Mouse (Mus musculus) embryonic facial prominence, embryonic 12.5 days (tissue): ENCODE data around the gene Ifitm6. TPM values are rescaled to one million over a fixed set of nuclear protein-coding genes. Genes with fewer than 3 reads are reported as not detected.
A peak's percentile ranks its signal among the peaks of the same experiment; 100 is the strongest.
"Not testable (repeated sequence)": the region's sequence is repeated elsewhere in the genome, so short reads cannot be mapped to it uniquely, and the experiment has no call there.

Experiments used
- ATAC-seq: fragments of 200-750 bp; cut with Nextera tagmentation; 2 replicates; pipeline ENCODE4 v1.8.0; 2017; ENCODE audit not compliant: insufficient number of reproducible peaks, insufficient read depth, low FRiP score, low TSS enrichment
- H3K27ac ChIP-seq: fragments of 300-500 bp; sonication (generic); 2 replicates; pipeline ENCODE4 v1.5.1; 2016; ENCODE audit warnings: mild to moderate bottlenecking
- H3K27me3 ChIP-seq: fragments of 300-500 bp; sonication (generic); 2 replicates; pipeline ENCODE4 v1.6.1; 2016; ENCODE audit warnings: mild to moderate bottlenecking, moderate library complexity
- H3K36me3 ChIP-seq: fragments of 300-500 bp; sonication (generic); 2 replicates; pipeline ENCODE4 v1.6.1; 2016; ENCODE audit warnings: mild to moderate bottlenecking
- H3K4me1 ChIP-seq: fragments of 300-500 bp; sonication (generic); 2 replicates; pipeline ENCODE4 v1.6.1; 2016
- H3K4me2 ChIP-seq: fragments of 300-500 bp; sonication (generic); replicated peaks from 2 replicates; pipeline ENCODE4 v1.6.1; 2016; ENCODE audit warnings: mild to moderate bottlenecking, moderate library complexity
- H3K4me3 ChIP-seq: fragments of 300-500 bp; sonication (generic); 2 replicates; pipeline ENCODE4 v1.5.1; 2016; ENCODE audit warnings: mild to moderate bottlenecking
- H3K9ac ChIP-seq: fragments of 300-500 bp; sonication (generic); 2 replicates; pipeline ENCODE4 v1.6.1; 2016; ENCODE audit warnings: mild to moderate bottlenecking, moderate library complexity
- H3K9me3 ChIP-seq: fragments of 300-500 bp; sonication (generic); 2 replicates; pipeline ENCODE4 v1.6.1; 2016; ENCODE audit warnings: mild to moderate bottlenecking, moderate library complexity
- WGBS: fragments of 180-500 bp; shearing (Covaris S2); methylation state at CpG from one replicate; pipeline ENCODE4 v1.1.7; 2016; 5-methylcytosine and 5-hydroxymethylcytosine counted together
- polyA plus RNA-seq: library from polyadenylated mRNA; unstranded; fragments of >200 nt; fragmentation: Nextera tagmentation; extraction: Ambion mirVana; gene quantifications from 2 replicates; pipeline ENCODE4 v1.2.1, GENCODE M21; 2016

The Ifitm6 gene
- polyA plus RNA-seq, 1 experiment from 2014 or later, result 0.43 TPM

GRCm38 (mm10) chr7:141040867-141041606 lies 23.3 kb upstream of the Ifitm6 start:
- ATAC-seq, result no peak
- H3K9me3 ChIP-seq, result no peaks in the 10 kb centered on the region
- no peaks in the 10 kb centered on the region for H3K36me3 ChIP-seq
- H3K9ac ChIP-seq, result no peak overlapping the region; the same call in 1 of the 2 replicates
- H3K4me2 ChIP-seq, result peak overlapping the region; percentile 32
- H3K27me3 ChIP-seq, result no peaks in the 10 kb centered on the region
- WGBS, result 38% methylated on average over 6 of the region's 9 CpGs
- peak overlapping the region; percentile 66 for H3K27ac ChIP-seq
- H3K4me1 ChIP-seq, result peaks cover 3% of the 10 kb centered on the region; the same call in 1 of the 2 replicates
- no peak overlapping the region for H3K4me3 ChIP-seq

DNA sequence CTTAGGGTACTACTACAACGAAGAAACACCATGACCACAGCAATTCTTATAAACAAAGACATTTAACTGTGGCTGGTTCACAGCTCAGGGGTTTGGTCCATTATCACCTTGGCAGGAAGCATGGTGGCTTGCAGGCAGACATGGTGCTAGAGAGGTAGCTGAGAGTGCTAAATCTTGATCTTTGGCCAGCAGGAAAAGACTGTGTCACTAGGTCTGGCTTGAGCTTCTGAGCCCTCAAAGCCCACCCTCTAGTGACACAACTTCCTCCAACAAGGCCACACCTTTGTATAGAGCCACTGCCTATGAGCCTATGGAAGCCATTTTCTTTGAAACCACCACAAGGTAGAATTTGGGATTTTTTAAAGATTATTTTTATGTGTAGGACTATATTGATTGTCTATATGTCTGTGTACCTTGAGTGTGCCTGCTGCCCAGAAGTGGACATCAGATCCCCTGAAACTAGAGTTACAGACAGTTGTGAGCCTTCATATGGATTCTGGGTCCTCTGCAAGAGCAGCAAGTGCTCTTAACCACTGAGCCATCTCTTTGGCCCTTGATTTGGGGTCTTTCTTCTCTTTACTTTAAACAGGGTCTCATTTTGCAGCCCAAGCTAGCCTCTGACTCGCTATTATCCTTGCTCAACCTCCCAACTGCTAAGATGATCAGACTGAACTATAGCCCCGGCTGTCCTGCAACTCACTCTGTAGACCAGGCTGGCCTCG lies 21.8 kb upstream of the Ifitm6 start:
- Histone ChIP-seq H3K36me3 (no peaks in the 10 kb centered on the region), H3K9ac (no peak overlapping the region), H3K4me1 (peaks cover 3% of the 10 kb centered on the region; the same call in 1 of the 2 replicates), H3K4me3 (no peak overlapping the region), H3K4me2 (no peak overlapping the region), H3K9me3 (no peaks in the 10 kb centered on the region), H3K27ac (no peak overlapping the region), H3K27me3 (no peaks in the 10 kb centered on the region)
- ATAC-seq, result no peak
- WGBS, result 94% methylated on average over 4 of the region's 4 CpGs

DNA sequence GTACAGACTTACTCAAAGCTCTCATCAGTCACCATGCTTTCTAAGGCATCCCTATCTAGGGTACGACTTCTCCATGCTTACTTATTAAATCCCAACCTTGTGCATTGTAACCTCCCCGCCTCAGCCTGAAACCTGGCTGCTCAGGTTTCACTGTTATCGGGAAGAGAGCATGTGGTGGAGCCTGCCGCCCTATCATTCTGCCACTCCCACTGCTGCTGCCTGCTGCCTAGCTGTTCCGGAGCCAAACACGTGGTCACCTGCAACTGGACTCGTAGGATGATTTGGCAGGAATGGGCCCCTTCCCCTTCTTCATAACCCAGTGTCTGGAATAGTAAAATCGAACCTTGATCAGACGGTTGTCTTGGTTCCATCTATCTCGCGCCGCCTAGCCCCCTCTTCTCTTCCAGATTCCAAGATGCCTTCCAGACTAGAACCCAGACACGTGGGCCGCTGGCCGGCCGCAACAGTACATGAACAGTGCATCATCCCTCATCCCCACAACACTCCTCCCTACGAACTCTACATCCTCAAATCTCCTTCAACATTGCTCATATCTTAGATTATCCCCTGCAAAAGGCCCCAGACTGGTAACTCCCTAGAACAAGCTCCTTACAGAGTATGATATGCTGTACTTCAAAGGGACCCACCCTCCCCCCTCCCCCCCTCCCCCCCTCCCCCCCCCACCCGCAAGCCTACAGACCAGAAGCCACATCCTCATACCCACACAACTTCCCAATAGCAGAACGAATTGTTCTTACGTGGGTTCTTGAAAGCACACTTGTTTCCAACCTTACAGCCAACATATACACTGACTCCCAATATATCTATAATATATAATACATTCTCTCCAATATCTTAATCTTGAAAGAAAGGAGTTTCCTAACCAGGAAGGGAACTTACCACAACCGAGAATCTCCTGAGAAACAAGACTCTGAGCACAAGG lies 20.6 kb upstream of the Ifitm6 start:
- ATAC-seq, result no peak
- no peak overlapping the region for H3K27ac ChIP-seq
- H3K4me3 ChIP-seq, result no peak overlapping the region
- no peaks in the 10 kb centered on the region for H3K9me3 ChIP-seq
- H3K4me2 ChIP-seq, result no peak overlapping the region
- no peaks in the 10 kb centered on the region for H3K27me3 ChIP-seq
- peaks cover 3% of the 10 kb centered on the region; the same call in 1 of the 2 replicates for H3K4me1 ChIP-seq
- 73% methylated on average over 20 of the region's 21 CpGs for WGBS
- H3K36me3 ChIP-seq, result no peaks in the 10 kb centered on the region
- H3K9ac ChIP-seq, result no peak overlapping the region

DNA sequence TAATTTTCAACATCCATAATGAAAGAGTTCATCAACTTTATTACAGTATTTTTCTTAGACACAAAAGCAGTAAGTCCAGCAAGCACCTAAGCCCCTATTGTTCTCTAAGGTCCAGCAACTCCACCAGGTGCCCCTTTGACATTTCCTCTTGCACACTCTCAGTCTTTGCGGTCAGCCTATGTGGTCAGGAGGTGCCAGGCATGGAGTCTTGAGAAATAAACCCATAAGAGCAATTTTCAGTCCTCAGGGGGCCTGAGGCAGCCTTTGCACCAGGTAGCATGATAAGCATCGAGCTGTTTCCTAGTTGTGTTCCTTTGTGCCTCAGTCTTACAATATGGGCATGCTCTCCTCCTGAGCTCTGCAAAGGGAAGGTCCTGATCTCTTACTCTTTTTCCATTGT lies 18.9 kb upstream of the Ifitm6 start:
- not testable (repeated sequence) for H3K9me3 ChIP-seq, H3K27me3 ChIP-seq, H3K27ac ChIP-seq, H3K4me2 ChIP-seq, H3K9ac ChIP-seq, ATAC-seq, H3K4me1 ChIP-seq, H3K36me3 ChIP-seq, H3K4me3 ChIP-seq
- 67% methylated on average over 1 of the region's 2 CpGs for WGBS

DNA sequence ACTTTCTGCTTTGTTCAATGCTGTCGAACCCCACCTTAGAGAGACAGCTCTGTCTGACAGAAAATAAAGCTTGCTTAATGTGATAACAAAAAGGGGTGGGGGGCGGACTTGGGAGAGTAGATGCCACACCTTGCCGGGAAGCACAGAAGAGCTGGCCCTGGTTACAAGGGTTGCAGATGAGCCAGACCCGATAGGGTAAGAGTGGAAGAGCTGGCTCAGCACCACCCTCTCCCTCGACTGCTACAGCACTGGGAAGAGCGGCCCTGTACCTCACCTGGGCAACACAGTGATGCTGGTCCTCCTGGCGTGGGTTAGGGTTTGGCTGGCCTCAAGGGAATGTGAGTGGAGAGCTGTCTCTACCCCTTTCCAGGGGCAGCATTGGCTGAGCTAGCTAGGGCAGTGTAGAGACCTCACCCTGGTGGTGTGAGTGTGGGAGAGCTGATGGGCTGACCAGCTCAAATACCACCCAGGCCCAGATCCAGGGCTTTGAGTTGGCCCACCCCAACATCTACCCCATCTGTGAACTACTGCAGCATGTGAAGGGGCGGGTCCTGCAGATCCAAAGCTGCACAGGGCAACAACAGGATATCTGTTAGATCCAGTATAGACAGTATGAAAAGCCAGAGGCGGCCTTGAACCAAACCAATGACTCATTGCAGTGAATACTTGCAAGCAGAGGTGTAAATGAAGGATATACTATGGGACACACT lies 14.9 kb upstream of the Ifitm6 start:
- Histone ChIP-seq H3K9me3 (no peaks in the 10 kb centered on the region), H3K36me3 (no peaks in the 10 kb centered on the region), H3K4me3 (no peak overlapping the region), H3K4me1 (no peaks in the 10 kb centered on the region), H3K9ac (no peak overlapping the region), H3K27ac (no peak overlapping the region), H3K27me3 (no peaks in the 10 kb centered on the region), H3K4me2 (no peak overlapping the region)
- WGBS, result 78% methylated on average over 9 of the region's 9 CpGs
- 0 out of 2 replicates have a peak, but pooled peaks have one; percentile 60 for ATAC-seq

DNA sequence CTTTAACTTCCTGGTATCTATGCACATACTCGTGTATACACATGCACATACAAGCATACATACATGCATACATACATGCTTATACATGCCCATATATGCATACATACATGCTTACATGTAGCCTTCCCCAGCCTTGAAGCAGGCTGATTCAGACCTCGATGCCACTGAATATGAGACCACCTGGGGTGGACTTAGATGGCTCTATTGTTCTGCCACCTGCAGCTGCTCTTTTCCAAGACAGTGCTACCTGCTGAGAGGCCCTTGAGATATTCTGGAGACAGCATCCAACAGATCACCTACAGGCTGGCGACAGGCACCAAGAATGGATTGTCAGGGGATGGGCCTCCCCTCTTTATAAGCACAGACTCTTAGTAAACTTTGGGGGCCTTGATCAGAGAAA lies 12.7 kb upstream of the Ifitm6 start:
- H3K9me3 ChIP-seq, result no peaks in the 10 kb centered on the region
- no peak overlapping the region for H3K4me2 ChIP-seq
- no peak overlapping the region for H3K9ac ChIP-seq
- 0 out of 2 replicates have a peak, but pooled peaks cover 2% of the 10 kb centered on the region for H3K4me1 ChIP-seq
- H3K4me3 ChIP-seq, result no peak overlapping the region
- WGBS, result 48% methylated on average over 3 of the region's 3 CpGs
- no peak overlapping the region for H3K27ac ChIP-seq
- ATAC-seq, result no peak
- H3K27me3 ChIP-seq, result no peaks in the 10 kb centered on the region
- H3K36me3 ChIP-seq, result no peaks in the 10 kb centered on the region

GRCm38 (mm10) chr7:141028831-141029230 lies 11.1 kb upstream of the Ifitm6 start, which contains the start of gene Gm17387:
Gm17387 (plus strand) TSS chr7:141029131.
- H3K4me2 ChIP-seq, result no peak within 1 kb of the TSS
- H3K27ac ChIP-seq, result no peak within 1 kb of the TSS
- H3K9me3 ChIP-seq, result no peaks in the 10 kb centered on the region
- ATAC-seq, result no peak
- no peak within 1 kb of the TSS for H3K4me3 ChIP-seq
- no peaks in the 10 kb centered on the region for H3K27me3 ChIP-seq
- peaks cover 9% of the 10 kb centered on the region; the same call in 1 of the 2 replicates for H3K4me1 ChIP-seq
- no peaks in the 10 kb centered on the region for H3K36me3 ChIP-seq
- WGBS, result 82% methylated on average over 2 of the region's 2 CpGs
- H3K9ac ChIP-seq, result no peak within 1 kb of the TSS

DNA sequence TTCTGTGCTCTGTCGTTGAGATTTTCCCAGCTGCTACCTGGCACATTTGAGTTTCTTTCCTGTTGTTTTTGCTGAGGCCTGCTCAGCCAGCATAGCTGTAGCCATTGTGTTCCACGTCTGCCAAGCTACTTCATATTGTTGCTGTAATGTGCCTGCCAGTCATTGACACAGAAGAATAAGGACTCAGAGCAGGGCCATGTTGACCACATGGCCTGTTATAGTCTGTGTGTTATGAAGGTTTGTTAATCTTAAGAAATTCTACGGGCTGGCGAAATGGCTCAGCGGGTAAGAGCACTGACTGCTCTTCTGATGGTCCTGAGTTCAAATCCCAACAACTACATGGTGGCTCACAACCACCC lies 9.0 kb upstream of the Ifitm6 start:
- H3K4me3 ChIP-seq, result no peak overlapping the region
- peaks cover 9% of the 10 kb centered on the region; the same call in 1 of the 2 replicates for H3K4me1 ChIP-seq
- H3K9ac ChIP-seq, result no peak overlapping the region
- H3K4me2 ChIP-seq, result no peak overlapping the region
- 57% methylated on average over 5 of the region's 5 CpGs for WGBS
- no peak overlapping the region for H3K27ac ChIP-seq
- no peaks in the 10 kb centered on the region for H3K36me3 ChIP-seq
- no peaks in the 10 kb centered on the region for H3K9me3 ChIP-seq
- ATAC-seq, result no peak
- H3K27me3 ChIP-seq, result no peaks in the 10 kb centered on the region

DNA sequence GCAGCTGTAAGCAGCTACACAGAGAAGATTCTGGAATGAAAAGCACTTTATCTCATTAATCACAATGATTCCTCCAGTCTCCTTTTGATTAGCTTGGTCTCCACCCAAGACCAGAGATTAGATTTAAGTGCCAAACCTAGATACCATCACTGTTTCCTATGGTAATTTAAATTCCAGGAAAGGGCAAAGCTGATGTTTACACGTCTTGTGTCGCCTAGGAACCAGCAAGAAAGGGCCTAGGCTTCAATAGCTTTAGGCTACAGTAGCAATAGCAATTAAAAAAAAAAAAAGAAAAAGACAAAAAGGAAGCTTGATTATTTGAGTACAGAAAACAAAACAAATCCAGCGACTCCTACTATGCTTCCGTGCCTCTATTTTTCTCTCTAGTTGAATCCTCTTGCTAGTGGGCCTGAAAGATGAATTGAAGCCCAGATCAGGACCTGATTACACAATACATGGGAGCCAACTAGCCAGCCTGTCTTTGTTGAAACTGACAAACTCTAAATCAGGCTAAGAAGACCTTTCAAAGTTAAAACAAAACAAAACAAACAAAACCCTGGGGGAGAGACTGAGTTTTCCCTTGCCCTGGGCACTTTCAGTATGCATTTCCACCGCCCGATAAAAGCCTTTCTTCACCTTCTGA lies 8.5 kb upstream of the Ifitm6 start:
- H3K9me3 ChIP-seq, result no peaks in the 10 kb centered on the region
- peaks cover 9% of the 10 kb centered on the region; the same call in 1 of the 2 replicates for H3K4me1 ChIP-seq
- no peak for ATAC-seq
- no peak overlapping the region for H3K4me3 ChIP-seq
- 41% methylated on average over 6 of the region's 6 CpGs for WGBS
- H3K36me3 ChIP-seq, result no peaks in the 10 kb centered on the region
- H3K4me2 ChIP-seq, result no peak overlapping the region
- no peak overlapping the region for H3K9ac ChIP-seq
- no peak overlapping the region for H3K27ac ChIP-seq
- no peaks in the 10 kb centered on the region for H3K27me3 ChIP-seq

GRCm38 (mm10) chr7:141024865-141025838 lies 7.4 kb upstream of the Ifitm6 start:
- ATAC-seq, result no peak
- Histone ChIP-seq H3K27ac (peak overlapping the region; percentile 20; the same call in 1 of the 2 replicates), H3K4me2 (no peak overlapping the region), H3K9me3 (no peaks in the 10 kb centered on the region), H3K36me3 (no peaks in the 10 kb centered on the region), H3K27me3 (no peaks in the 10 kb centered on the region), H3K4me3 (no peak overlapping the region), H3K9ac (no peak overlapping the region), H3K4me1 (peaks cover 9% of the 10 kb centered on the region; the same call in 1 of the 2 replicates)
- WGBS, result 38% methylated on average over 6 of the region's 6 CpGs
